Comparison of ENCODE assay signal across 9 mouse cellular contexts in genomic region chr2:35811801-35812560, GRCm38 (mm10).
DNase-seq lines count a peak whose midpoint lies in the region; ATAC-seq and TF ChIP-seq lines count a peak whose summit lies in the region.
"Had no signal": no experiment of that assay in that cellular context is flagged by ENCODE, and none has a peak within 500 bp of the region (broad histone marks: within the 10 kb centered on the region; RNA-seq: fewer than 3 reads in every experiment).

No protein-coding gene starts in this region.

- peak; percentile 6; the same call in 1 of the 2 replicates for ATAC-seq in frontal cortex, adult (ENCODE audit: low TSS enrichment)
- ATAC-seq in Patski, result peak; percentile 75

- no peak for DNase-seq in frontal cortex, adult 2 months (ENCODE audit: extremely low spot score in 1 of 2, low spot score in 1 of 2)
- DNase-seq in left cerebral cortex, postnatal 4 days, result peak; percentile 43
- no peak for DNase-seq in left cerebral cortex, postnatal 36 days (ENCODE audit: low spot score in 2 of 2)
- peak; percentile 27 for DNase-seq in Patski (ENCODE audit: low read depth, low spot score)
- peak; percentile 45 for DNase-seq in lung, postnatal 14 days
- DNase-seq in embryo, embryonic 11 days, result no peak
- DNase-seq in urinary bladder, postnatal 14 days (ENCODE audit: low spot score), result no peak

- in situ Hi-C loops in Patski (cut with MboI; ENCODE audit: low pct_unique_long_range_greater_than_20kb), result no loop called here

- H3K27me3 ChIP-seq in Patski, result no peaks in the 10 kb centered on the region
- H3K27me3 ChIP-seq: neural tube, embryonic 13.5 days had no signal

- intact Hi-C loops in left cerebral cortex, postnatal 4 days (cut with DNase I), result no loop called here
- intact Hi-C loops in left cerebral cortex, postnatal 36 days (cut with DNase I), result no loop called here

- POLR2A ChIA-PET in Patski (lab: Charles Lee), result no interaction called here

- CTCF ChIA-PET in Patski (lab: Charles Lee), result no interaction called here

- TF ChIP-seq CTCF in Patski (IDR thresholded peaks at IDR 0.05), result no peak

Comparison
In these comparisons a context has a peak if more than half of its experiments do, and no peak if none do; other contexts are left out.
1. DNase-seq: peak in left cerebral cortex, postnatal 4 days (single experiment), Patski (single experiment) and lung, postnatal 14 days (single experiment); none in frontal cortex, adult 2 months (0 of 2), left cerebral cortex, postnatal 36 days (0 of 2), embryo, embryonic 11 days (single experiment) and urinary bladder, postnatal 14 days (single experiment).